Mouse (Mus musculus) heart, postnatal 0 days (tissue): ENCODE data around the gene Jak2. TPM values are rescaled to one million over a fixed set of nuclear protein-coding genes. Genes with fewer than 3 reads are reported as not detected.
A peak's percentile ranks its signal among the peaks of the same experiment; 100 is the strongest.

Experiments used
- ATAC-seq: fragments of 200-750 bp; cut with Nextera tagmentation; 2 replicates; pipeline ENCODE4 v1.8.0; 2017; ENCODE audit warnings: low read depth, moderate number of reproducible peaks, moderate library complexity; ENCODE audit not compliant: insufficient read depth
- DNase-seq: peaks from one replicate; pipeline ENCODE4 v3.0.0-alpha.2; 2016; ENCODE audit warnings: low spot score
- H3K27ac ChIP-seq: fragments of 300-500 bp; sonication (generic); 2 replicates; pipeline ENCODE4 v1.5.1; 2014; ENCODE audit warnings: low read depth, mild to moderate bottlenecking
- H3K27me3 ChIP-seq: fragments of 300-500 bp; sonication (generic); 2 replicates; pipeline ENCODE4 v1.6.1; 2014; ENCODE audit warnings: low read length, mixed read lengths; ENCODE audit not compliant: control insufficient read depth, insufficient read depth
- H3K36me3 ChIP-seq: fragments of 300-500 bp; sonication (generic); replicated peaks from 2 replicates; pipeline ENCODE4 v1.6.1; 2014; ENCODE audit warnings: low read length, mixed read lengths; ENCODE audit not compliant: control insufficient read depth, insufficient read depth
- H3K4me1 ChIP-seq: fragments of 300-500 bp; sonication (generic); 2 replicates; pipeline ENCODE4 v1.6.1; 2014; ENCODE audit warnings: antibody characterized with exemption; ENCODE audit not compliant: control insufficient read depth, insufficient read depth
- H3K4me2 ChIP-seq: fragments of 300-500 bp; sonication (generic); 2 replicates; pipeline ENCODE4 v1.6.1; 2014; ENCODE audit warnings: low read depth, mild to moderate bottlenecking, low read length, moderate library complexity
- H3K4me3 ChIP-seq: fragments of 300-500 bp; sonication (generic); 2 replicates; pipeline ENCODE4 v1.5.1; 2014; ENCODE audit warnings: low read depth, low read length
- H3K9ac ChIP-seq: fragments of 300-500 bp; sonication (generic); replicated peaks from 2 replicates; pipeline ENCODE4 v1.6.1; 2014; ENCODE audit warnings: low read depth, low read length, mixed read lengths
- H3K9me3 ChIP-seq: fragments of 300-500 bp; sonication (generic); replicated peaks from 2 replicates; pipeline ENCODE4 v1.6.1; 2016; ENCODE audit warnings: low read length; ENCODE audit not compliant: control insufficient read depth
- CTCF ChIP-seq: IDR thresholded peaks from 2 replicates; pipeline ENCODE4 v1.5.1; 2016; ENCODE audit warnings: antibody characterized with exemption, control low read depth, low read depth
- EP300 ChIP-seq: IDR thresholded peaks from 2 replicates; pipeline ENCODE4 v1.6.1; 2016; ENCODE audit warnings: antibody characterized with exemption, low read depth
- WGBS: fragments of 180-500 bp; shearing (Covaris S2); extraction: QIAGEN DNeasy Blood & Tissue Kit; methylation state at CpG from one replicate; pipeline ENCODE4 v1.1.7; 2014; 5-methylcytosine and 5-hydroxymethylcytosine counted together
- polyA plus RNA-seq: library from polyadenylated mRNA; unstranded; fragments of >200 nt; fragmentation: Nextera tagmentation; extraction: Ambion mirVana; gene quantifications from 2 replicates; pipeline ENCODE4 v1.2.1, GENCODE M21; 2015
- total RNA-seq: library from RNA; depleted of rRNA; stranded (reverse); fragments of >200 nt; gene quantifications from 2 replicates; pipeline ENCODE4 v1.2.3, GENCODE M21; 2014; ENCODE audit warnings: low replicate concordance

The Jak2 gene
- total and polyA plus RNA-seq, 2 experiments from 2014 or later: 5.2 to 11.5 TPM

DNA sequence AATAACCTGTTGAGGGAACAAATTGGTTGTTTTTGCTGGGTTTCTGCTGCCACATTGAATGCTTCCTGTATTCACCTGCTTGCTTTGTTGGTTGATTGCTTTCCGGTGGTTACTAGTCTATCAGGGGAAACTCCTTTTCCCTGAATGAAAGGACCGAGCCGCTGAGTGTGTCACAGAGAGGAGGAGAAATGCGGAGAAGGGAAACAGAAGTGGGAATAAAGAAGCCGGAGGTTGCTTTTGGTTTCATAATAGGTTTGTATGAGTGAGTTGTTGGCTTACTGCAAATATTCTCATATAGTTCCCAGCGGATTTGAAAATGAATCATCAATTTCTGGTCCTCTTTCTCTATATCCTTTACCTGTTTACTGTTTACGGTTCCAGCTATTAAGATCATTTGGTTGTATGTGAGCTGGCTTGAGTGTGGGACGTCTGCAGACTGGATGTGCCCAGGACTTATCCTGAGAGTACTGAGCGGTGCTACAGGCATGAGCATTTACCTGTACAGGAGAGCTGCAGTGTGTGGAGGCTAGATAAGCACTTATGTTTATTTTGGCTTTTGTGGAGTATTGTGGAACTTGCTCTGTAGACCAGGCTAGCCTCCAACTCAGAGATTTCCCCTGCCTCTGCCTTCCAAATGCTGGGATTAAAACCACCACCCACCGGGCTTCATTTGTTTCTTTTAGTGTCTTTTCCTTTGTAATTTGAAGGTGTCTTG is 1.4 kb downstream of the Jak2 start:
- ATAC-seq: no peak
- 28% methylated on average over 10 of the region's 10 CpGs for WGBS
- Histone ChIP-seq H3K9me3 (no peaks in the 10 kb centered on the region), H3K27me3 (no peaks in the 10 kb centered on the region), H3K9ac (peak overlapping the region; percentile 98), H3K4me3 (peak overlapping the region; percentile 97), H3K4me2 (peak overlapping the region; percentile 92), H3K4me1 (peaks cover 26% of the 10 kb centered on the region), H3K27ac (peak overlapping the region; percentile 92), H3K36me3 (no peaks in the 10 kb centered on the region)
- DNase-seq: no peak
- TF ChIP-seq EP300: no peak
- no peak for TF ChIP-seq CTCF

DNA sequence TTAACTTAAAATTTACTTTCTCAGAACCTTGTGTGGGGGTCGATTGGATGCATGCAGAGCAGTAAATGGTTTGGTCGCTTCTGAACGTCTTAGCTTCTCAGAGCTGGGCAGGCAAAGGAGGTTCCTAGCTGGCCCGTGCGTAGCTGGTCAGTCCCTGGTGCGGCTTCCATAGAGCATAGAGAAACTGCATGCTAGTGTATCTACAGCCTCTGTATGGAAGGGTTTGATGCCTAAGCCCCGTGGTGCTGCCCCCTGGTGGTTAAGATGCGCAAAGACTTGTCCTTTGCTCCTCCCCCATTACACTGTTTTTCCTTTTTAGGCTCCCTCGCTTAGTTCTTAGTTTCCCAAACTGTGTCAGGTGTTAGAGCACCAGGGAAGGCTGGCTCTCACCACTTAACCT is 2.1 kb downstream of the Jak2 start:
- Histone ChIP-seq H3K4me3 (peak overlapping the region; percentile 97), H3K9ac (peak overlapping the region; percentile 98; the same call in 1 of the 2 replicates), H3K4me1 (peaks cover 26% of the 10 kb centered on the region), H3K36me3 (no peaks in the 10 kb centered on the region), H3K4me2 (peak overlapping the region; percentile 92), H3K27me3 (no peaks in the 10 kb centered on the region), H3K9me3 (no peaks in the 10 kb centered on the region), H3K27ac (peak overlapping the region; percentile 92; the same call in 1 of the 2 replicates)
- DNase-seq (peak; percentile 89), ATAC-seq (peak; percentile 43)
- 3% methylated on average over 9 of the region's 9 CpGs for WGBS
- TF ChIP-seq EP300 (no peak), CTCF (peak; percentile 98)

DNA sequence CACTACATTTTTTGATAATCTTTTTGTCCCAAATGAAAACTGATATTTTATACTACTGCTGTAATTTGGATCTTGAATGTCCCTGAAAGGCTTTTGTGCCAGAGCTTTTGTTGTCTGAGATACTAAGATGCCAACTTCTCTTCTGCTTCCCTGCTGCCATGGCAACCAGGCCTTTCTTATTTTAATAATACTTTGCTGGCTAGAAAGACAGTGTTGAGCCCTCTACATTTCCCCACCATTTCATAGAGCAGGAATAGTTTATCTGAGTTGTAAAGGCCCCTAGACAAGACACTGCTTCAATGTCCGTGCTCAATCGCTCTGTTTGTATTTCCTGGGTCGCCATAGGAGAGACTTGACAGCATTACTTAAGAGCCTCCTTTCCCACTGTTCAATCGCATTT is 3.0 kb downstream of the Jak2 start:
- no peak for DNase-seq
- WGBS: 60% methylated on average over 4 of the region's 4 CpGs
- Histone ChIP-seq H3K9ac (no peak overlapping the region), H3K4me2 (no peak overlapping the region), H3K36me3 (no peaks in the 10 kb centered on the region), H3K27me3 (no peaks in the 10 kb centered on the region), H3K4me3 (no peak overlapping the region), H3K4me1 (peaks cover 22% of the 10 kb centered on the region), H3K27ac (peak overlapping the region; percentile 6; the same call in 1 of the 2 replicates), H3K9me3 (no peaks in the 10 kb centered on the region)
- ATAC-seq: no peak
- TF ChIP-seq CTCF: no peak
- TF ChIP-seq EP300: no peak

GRCm38 (mm10) chr19:29255327-29256027 is 3.8 kb downstream of the Jak2 start:
- no peak overlapping the region for H3K9ac ChIP-seq
- H3K4me1 ChIP-seq: peaks cover 15% of the 10 kb centered on the region
- H3K36me3 ChIP-seq: no peaks in the 10 kb centered on the region
- TF ChIP-seq CTCF: no peak
- no peak for TF ChIP-seq EP300
- H3K9me3 ChIP-seq: no peaks in the 10 kb centered on the region
- 72% methylated on average over 7 of the region's 7 CpGs for WGBS
- H3K4me2 ChIP-seq: no peak overlapping the region
- no peaks in the 10 kb centered on the region for H3K27me3 ChIP-seq
- ATAC-seq (no peak), DNase-seq (peak; percentile 31)
- no peak overlapping the region for H3K4me3 ChIP-seq
- peak overlapping the region; percentile 44 for H3K27ac ChIP-seq

DNA sequence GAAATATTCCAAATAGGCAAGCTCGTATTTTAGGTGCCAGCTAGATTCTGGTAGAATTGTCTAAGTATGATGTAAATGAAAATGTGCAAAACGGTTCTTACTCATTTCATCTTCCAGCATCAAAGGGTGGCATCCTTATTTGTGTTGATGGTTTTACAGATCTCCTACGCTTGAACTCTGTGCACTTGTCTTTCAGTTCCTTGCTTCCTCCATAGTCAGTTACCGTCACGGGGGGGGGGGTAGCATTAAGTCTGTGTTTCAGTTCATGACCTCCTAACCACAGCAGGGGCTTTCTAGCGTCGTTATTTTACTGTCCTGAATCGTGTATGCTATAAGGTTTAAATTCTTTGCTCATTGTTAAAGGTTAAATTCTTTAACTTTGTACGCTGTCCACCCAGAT is 10.0 kb downstream of the Jak2 start:
- Histone ChIP-seq H3K4me1 (peaks cover 9% of the 10 kb centered on the region), H3K4me2 (no peak overlapping the region), H3K36me3 (peaks cover 5% of the 10 kb centered on the region; the same call in 1 of the 2 replicates), H3K4me3 (no peak overlapping the region), H3K27ac (no peak overlapping the region), H3K9ac (no peak overlapping the region), H3K27me3 (no peaks in the 10 kb centered on the region), H3K9me3 (no peaks in the 10 kb centered on the region)
- DNase-seq (no peak), ATAC-seq (no peak)
- 88% methylated on average over 9 of the region's 9 CpGs for WGBS
- TF ChIP-seq EP300: no peak
- TF ChIP-seq CTCF: no peak
